Mouse (Mus musculus): ENCODE results near the gene Eral1. TPM values are rescaled to one million over a fixed set of nuclear protein-coding genes. Genes with fewer than 3 reads are reported as not detected.

Gene Eral1
- total and polyA plus RNA-seq, 2 experiments from 2014 or later = 26.1 to 30.7 TPM

DNA sequence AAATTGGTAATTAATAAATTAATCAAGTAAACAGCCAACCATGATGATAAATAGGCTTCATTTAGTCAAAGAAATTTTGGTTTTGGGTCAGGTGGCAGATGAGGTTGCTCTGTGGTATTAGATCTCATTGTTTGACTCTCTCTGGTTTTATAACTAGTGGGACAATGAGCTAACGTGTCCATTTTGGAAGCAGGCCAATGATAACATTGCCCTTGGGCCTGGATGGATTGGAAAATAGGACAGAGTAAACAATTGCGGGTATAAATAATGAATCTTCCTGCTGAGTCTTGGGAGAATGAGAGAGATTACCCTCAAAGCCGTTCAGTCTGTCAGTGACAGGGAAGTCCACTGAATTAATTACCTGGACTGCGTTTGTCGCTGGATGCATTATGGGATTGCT, 41.0 kb upstream of the Eral1 start:
- TF ChIP-seq CTCF (IDR thresholded peaks at IDR 0.05) = no peak
- Histone ChIP-seq H3K9ac (replicated peaks; ENCODE audit: low read length, poor library complexity, severe bottlenecking) (no peak overlapping the region), H3K9me3 (ENCODE audit: low read length) (no peaks in the 10 kb centered on the region), H3K27me3 (ENCODE audit: insufficient read depth, low read length) (no peaks in the 10 kb centered on the region), H3K4me3 (ENCODE audit: low read depth, low read length) (no peak overlapping the region), H3K4me1 (ENCODE audit: insufficient read depth, low read length) (peaks cover 7% of the 10 kb centered on the region), H3K36me3 (ENCODE audit: insufficient read depth, low read length) (no peaks in the 10 kb centered on the region), H3K4me2 (ENCODE audit: low read depth, low read length, poor library complexity, severe bottlenecking) (no peak overlapping the region), H3K27ac (ENCODE audit: low read depth, low read length) (no peak overlapping the region)
- ATAC-seq (ENCODE audit: low FRiP score) = no peak
- DNase-seq (ENCODE audit: low spot score) = peak; percentile 27
- WGBS = 20% methylated on average over 5 of the region's 5 CpGs

- Histone ChIP-seq H3K9me3 (ENCODE audit: low read length) (no peaks in the 10 kb centered on the region), H3K4me3 (ENCODE audit: low read depth, low read length) (no peak overlapping the region), H3K36me3 (ENCODE audit: insufficient read depth, low read length) (no peaks in the 10 kb centered on the region), H3K4me2 (ENCODE audit: low read depth, low read length, poor library complexity, severe bottlenecking) (no peak overlapping the region), H3K4me1 (ENCODE audit: insufficient read depth, low read length) (peaks cover 7% of the 10 kb centered on the region), H3K9ac (replicated peaks; ENCODE audit: low read length, poor library complexity, severe bottlenecking) (no peak overlapping the region), H3K27ac (ENCODE audit: low read depth, low read length) (no peak overlapping the region), H3K27me3 (ENCODE audit: insufficient read depth, low read length) (no peaks in the 10 kb centered on the region)
- TF ChIP-seq CTCF (IDR thresholded peaks at IDR 0.05) = no peak
- DNase-seq (ENCODE audit: low spot score) = no peak
- ATAC-seq (ENCODE audit: low FRiP score) = no peak
- WGBS = 82% methylated on average over 8 of the region's 8 CpGs
Measured at GRCm38 (mm10) chr11:78119898-78120297, 39.7 kb upstream of the Eral1 start.

- Histone ChIP-seq H3K27ac (ENCODE audit: low read depth, low read length) (no peak overlapping the region), H3K9me3 (ENCODE audit: low read length) (no peaks in the 10 kb centered on the region), H3K9ac (replicated peaks; ENCODE audit: low read length, poor library complexity, severe bottlenecking) (no peak overlapping the region), H3K27me3 (ENCODE audit: insufficient read depth, low read length) (no peaks in the 10 kb centered on the region), H3K4me2 (ENCODE audit: low read depth, low read length, poor library complexity, severe bottlenecking) (no peak overlapping the region), H3K4me1 (ENCODE audit: insufficient read depth, low read length) (peaks cover 12% of the 10 kb centered on the region), H3K4me3 (ENCODE audit: low read depth, low read length) (no peak overlapping the region), H3K36me3 (ENCODE audit: insufficient read depth, low read length) (no peaks in the 10 kb centered on the region)
- ATAC-seq (ENCODE audit: low FRiP score) = no peak
- no peak for DNase-seq (ENCODE audit: low spot score)
- no peak for TF ChIP-seq CTCF (IDR thresholded peaks at IDR 0.05)
Measured at GRCm38 (mm10) chr11:78118467-78118866, 38.3 kb upstream of the Eral1 start.

- Histone ChIP-seq H3K4me2 (ENCODE audit: low read depth, low read length, poor library complexity, severe bottlenecking) (peak overlapping the region; percentile 68), H3K27me3 (ENCODE audit: insufficient read depth, low read length) (no peaks in the 10 kb centered on the region), H3K27ac (ENCODE audit: low read depth, low read length) (peak overlapping the region; percentile 87), H3K4me3 (ENCODE audit: low read depth, low read length) (peak overlapping the region; percentile 81), H3K9me3 (ENCODE audit: low read length) (no peaks in the 10 kb centered on the region), H3K36me3 (ENCODE audit: insufficient read depth, low read length) (no peaks in the 10 kb centered on the region), H3K4me1 (ENCODE audit: insufficient read depth, low read length) (peaks cover 12% of the 10 kb centered on the region), H3K9ac (replicated peaks; ENCODE audit: low read length, poor library complexity, severe bottlenecking) (peak overlapping the region; percentile 79)
- ATAC-seq (ENCODE audit: low FRiP score) (no peak), DNase-seq (ENCODE audit: low spot score) (no peak)
- WGBS = 4% methylated on average over 5 of the region's 5 CpGs
- TF ChIP-seq CTCF (IDR thresholded peaks at IDR 0.05) = no peak
Measured at GRCm38 (mm10) chr11:78116146-78116410, 35.9 kb upstream of the Eral1 start.

DNA sequence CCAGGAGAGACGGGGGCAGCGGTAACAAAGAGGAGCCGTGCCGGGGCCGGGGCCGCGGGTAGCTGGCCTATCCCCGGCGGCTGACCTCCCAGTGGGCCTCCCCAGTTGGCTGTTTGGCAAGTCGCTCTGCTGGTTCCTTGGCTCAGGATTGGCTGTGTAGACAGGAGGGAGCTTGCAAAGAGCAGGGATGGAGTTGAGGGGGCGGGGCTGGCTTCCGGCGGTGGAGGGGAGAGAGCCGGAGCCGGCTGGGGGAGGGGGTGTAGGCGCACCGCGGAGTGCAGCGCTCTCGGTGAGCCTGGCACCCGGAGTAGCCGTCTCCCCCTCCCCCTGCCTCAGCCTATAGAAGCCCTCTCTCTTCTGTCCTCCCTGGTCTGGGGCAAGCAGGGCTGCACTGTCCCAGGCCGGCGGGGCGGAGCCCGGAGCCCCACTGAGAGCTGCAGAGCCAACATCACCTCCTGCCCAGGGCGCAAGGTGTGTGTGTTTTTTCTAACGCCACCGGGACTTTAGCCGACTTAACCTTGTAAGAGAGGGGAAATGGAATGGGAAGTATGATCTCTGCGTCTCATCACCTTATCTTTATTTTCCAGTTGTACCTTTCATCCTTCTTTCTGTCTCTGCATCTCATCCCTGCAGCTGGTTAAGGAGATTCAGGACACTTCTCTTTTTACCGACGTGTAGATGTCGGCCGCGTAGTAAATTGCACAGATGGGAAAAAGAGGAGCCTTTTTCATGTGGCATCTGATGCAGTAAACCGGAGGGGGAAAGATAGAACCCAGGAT, 35.4 kb upstream of the Eral1 start:
- H3K27me3 ChIP-seq (ENCODE audit: insufficient read depth, low read length) = no peaks in the 10 kb centered on the region
- 2% methylated on average over 37 of the region's 37 CpGs for WGBS
- peak overlapping the region; percentile 79 for H3K9ac ChIP-seq (replicated peaks; ENCODE audit: low read length, poor library complexity, severe bottlenecking)
- peak overlapping the region; percentile 81 for H3K4me3 ChIP-seq (ENCODE audit: low read depth, low read length)
- no peak for TF ChIP-seq CTCF (IDR thresholded peaks at IDR 0.05)
- H3K4me2 ChIP-seq (ENCODE audit: low read depth, low read length, poor library complexity, severe bottlenecking) = peak overlapping the region; percentile 68
- DNase-seq (ENCODE audit: low spot score) (peak; percentile 97), ATAC-seq (ENCODE audit: low FRiP score) (peak; percentile 100)
- peak overlapping the region; percentile 87 for H3K27ac ChIP-seq (ENCODE audit: low read depth, low read length)
- H3K36me3 ChIP-seq (ENCODE audit: insufficient read depth, low read length) = no peaks in the 10 kb centered on the region
- peaks cover 12% of the 10 kb centered on the region for H3K4me1 ChIP-seq (ENCODE audit: insufficient read depth, low read length)
- no peaks in the 10 kb centered on the region for H3K9me3 ChIP-seq (ENCODE audit: low read length)

- no peak for DNase-seq (ENCODE audit: low spot score)
- peak overlapping the region; percentile 68 for H3K4me2 ChIP-seq (ENCODE audit: low read depth, low read length, poor library complexity, severe bottlenecking)
Measured at GRCm38 (mm10) chr11:78114676-78115366, 34.6 kb upstream of the Eral1 start.

More at GRCm38 (mm10) chr11:78114676-78115366, 34.6 kb upstream of the Eral1 start:
- H3K27ac ChIP-seq (ENCODE audit: low read depth, low read length) = peak overlapping the region; percentile 87
- TF ChIP-seq CTCF (IDR thresholded peaks at IDR 0.05) = no peak
- no peaks in the 10 kb centered on the region for H3K27me3 ChIP-seq (ENCODE audit: insufficient read depth, low read length)
- no peak for ATAC-seq (ENCODE audit: low FRiP score)
- 7% methylated on average over 19 of the region's 19 CpGs for WGBS
- H3K36me3 ChIP-seq (ENCODE audit: insufficient read depth, low read length) = no peaks in the 10 kb centered on the region
- H3K4me1 ChIP-seq (ENCODE audit: insufficient read depth, low read length) = peaks cover 12% of the 10 kb centered on the region
- peak overlapping the region; percentile 81 for H3K4me3 ChIP-seq (ENCODE audit: low read depth, low read length)
- no peaks in the 10 kb centered on the region for H3K9me3 ChIP-seq (ENCODE audit: low read length)
- peak overlapping the region; percentile 79 for H3K9ac ChIP-seq (replicated peaks; ENCODE audit: low read length, poor library complexity, severe bottlenecking)

Measured in midbrain, postnatal 0 days (tissue).